Comparison of ENCODE assay signal across 8 mouse cellular contexts in genomic region chr14:61438171-61438945, GRCm38 (mm10). TPM values are rescaled to one million over a fixed set of nuclear protein-coding genes. Genes with fewer than 3 reads are reported as not detected.
DNase-seq lines count a peak whose midpoint lies in the region; ATAC-seq and TF ChIP-seq lines count a peak whose summit lies in the region.

No protein-coding gene starts in this region.

- DNase-seq in heart, adult 8-10 months (ENCODE audit: low spot score), result peak; percentile 21
- DNase-seq in heart, postnatal 14 days, result no peak
- peak; percentile 15 to 25 for DNase-seq in heart, postnatal 10 days
- peak; percentile 17 for DNase-seq in lung, postnatal 25 days (ENCODE audit: low spot score)
- DNase-seq in adrenal gland, adult 2 months, result no peak
- no peak for DNase-seq in layer of hippocampus, adult 11-12 months (ENCODE audit: low spot score)

- peaks cover 13% of the 10 kb centered on the region for H3K4me1 ChIP-seq in bone marrow macrophage, adult 2 months (ENCODE audit: control insufficient read depth, insufficient read depth, low read length)

- no peak overlapping the region for H3K27ac ChIP-seq in bone marrow macrophage, adult 2 months (ENCODE audit: insufficient read depth, low read depth, low read length)

- intact Hi-C loops in heart, postnatal 14 days (cut with DNase I), result loop anchor here (5.0 kb wide), 3 partner anchors 36 to 106 kb away; partner anchors contain the start of gene Ebpl
- intact Hi-C loops in heart, postnatal 10 days (cut with DNase I), result loop anchor here (2.0 kb wide), 1 partner anchor 108 kb away; no protein-coding TSS in a partner anchor

- H3K4me3 ChIP-seq in bone marrow macrophage, adult 2 months (ENCODE audit: insufficient read depth, low read length), result peak overlapping the region; percentile 96

- no peak for ATAC-seq in erythroid progenitor cell, adult 5-6 weeks (replicated peaks; ENCODE audit: low FRiP score, poor library complexity, severe bottlenecking)

- TF ChIP-seq CTCF in bone marrow macrophage, adult 2 months (IDR thresholded peaks at IDR 0.05; ENCODE audit: low read depth, low read length), result no peak

- no peak for TF ChIP-seq POLR2A in bone marrow macrophage, adult 2 months (IDR thresholded peaks at IDR 0.05; ENCODE audit: borderline replicate concordance, low read depth, low read length)

RNA-seq across cellular contexts. Expression of gene Kpna3, which starts 1.3 kb away (rescaled TPM):
- 10 to 100 TPM; 51.4 to 63.7 (median 59.9) TPM for total RNA-seq in heart, adult 8-10 months (2022)
- total RNA-seq in heart, postnatal 14 days (2021), result 10 to 100 TPM; 40.1 to 43.0 TPM
- polyA plus RNA-seq in bone marrow macrophage, adult 2 months (2012; ENCODE audit: insufficient read depth, insufficient read length, missing spikeins), result 35.1 and 35.8 TPM in 2 replicates
- 10 to 100 TPM; 37.7 to 47.8 TPM for total RNA-seq in heart, postnatal 10 days (2021)
- total RNA-seq in erythroid progenitor cell, adult 5-6 weeks (2015; ENCODE audit: low replicate concordance), result 52.3 and 53.7 TPM in 2 replicates
- total RNA-seq in erythroid progenitor cell, adult 5-6 weeks (2017; ENCODE audit: low replicate concordance), result 31.3 and 39.1 TPM in 2 replicates
- total RNA-seq in adrenal gland, adult 2 months (2021), result 10 to 100 TPM; 27.7 to 35.1 TPM
- 1.3 and 1.8 TPM in 2 replicates for polyA plus RNA-seq in adrenal gland, adult 2 months (2012; rRNA removed)

Comparison
In these comparisons a context has a peak if more than half of its experiments do, and no peak if none do; other contexts are left out.
1. DNase-seq: peak in heart, adult 8-10 months (single experiment), heart, postnatal 10 days (2 of 2) and lung, postnatal 25 days (single experiment); none in heart, postnatal 14 days (0 of 2), adrenal gland, adult 2 months (single experiment) and layer of hippocampus, adult 11-12 months (single experiment).